ENCODE assay signal across 23 mouse cellular contexts in genomic region chr9:59727569-59728286, GRCm38 (mm10). TPM values are rescaled to one million over a fixed set of nuclear protein-coding genes. Genes with fewer than 3 reads are reported as not detected.
DNase-seq lines count a peak whose midpoint lies in the region; ATAC-seq lines count a peak whose summit lies in the region.
"Had no signal": no experiment of that assay in that cellular context is flagged by ENCODE, and none has a peak within 500 bp of the region (broad histone marks: within the 10 kb centered on the region; RNA-seq: fewer than 3 reads in every experiment).

No protein-coding gene starts in this region.

- H3K27ac ChIP-seq in embryonic facial prominence, embryonic 14.5 days (replicated peaks; ENCODE audit: low read depth, low read length): no peak overlapping the region
- H3K27ac ChIP-seq in embryonic facial prominence, embryonic 10.5 days (replicated peaks): no peak overlapping the region
- 0 out of 2 replicates have a peak overlapping the region, but pooled peaks have one; percentile 26 for H3K27ac ChIP-seq in lung, embryonic 15.5 days
- peak overlapping the region; percentile 89 for H3K27ac ChIP-seq in kidney, embryonic 16.5 days (ENCODE audit: low read length)
- H3K27ac ChIP-seq: forebrain, embryonic 10.5 days; hindbrain, embryonic 13.5 days; limb, embryonic 10.5 days; midbrain, embryonic 10.5 days had no signal

- no peak overlapping the region for H3K4me3 ChIP-seq in embryonic facial prominence, embryonic 14.5 days (ENCODE audit: low read depth, low read length)
- no peak overlapping the region for H3K4me3 ChIP-seq in embryonic facial prominence, embryonic 10.5 days
- no peak overlapping the region for H3K4me3 ChIP-seq in lung, embryonic 15.5 days
- no peak overlapping the region for H3K4me3 ChIP-seq in kidney, embryonic 16.5 days (ENCODE audit: low read length)
- H3K4me3 ChIP-seq: forebrain, embryonic 10.5 days; heart, embryonic 12.5 days; hindbrain, embryonic 13.5 days; limb, embryonic 10.5 days; midbrain, embryonic 10.5 days had no signal

- 82% methylated on average over 11 of the region's 11 CpGs for WGBS in embryonic facial prominence, embryonic 14.5 days
- WGBS in embryonic facial prominence, embryonic 10.5 days: 86% methylated on average over 11 of the region's 11 CpGs
- WGBS in lung, embryonic 15.5 days: 70% methylated on average over 11 of the region's 11 CpGs
- 60% methylated on average over 11 of the region's 11 CpGs for WGBS in kidney, embryonic 16.5 days

- H3K4me1 ChIP-seq in embryonic facial prominence, embryonic 14.5 days (ENCODE audit: control insufficient read depth, insufficient read depth, low read length): peaks cover 9% of the 10 kb centered on the region
- peaks cover 13% of the 10 kb centered on the region for H3K4me1 ChIP-seq in embryonic facial prominence, embryonic 10.5 days
- H3K4me1 ChIP-seq in lung, embryonic 15.5 days: peaks cover 27% of the 10 kb centered on the region
- H3K4me1 ChIP-seq in kidney, embryonic 16.5 days (ENCODE audit: insufficient read depth, low read length): peaks cover 34% of the 10 kb centered on the region

- no peak overlapping the region for H3K4me2 ChIP-seq in embryonic facial prominence, embryonic 14.5 days (ENCODE audit: low read depth, low read length)
- H3K4me2 ChIP-seq in lung, embryonic 15.5 days: no peak overlapping the region
- H3K4me2 ChIP-seq in kidney, embryonic 16.5 days (replicated peaks; ENCODE audit: low read depth, low read length): no peak overlapping the region
- H3K4me2 ChIP-seq: heart, embryonic 12.5 days; hindbrain, embryonic 13.5 days had no signal

- no peak for ATAC-seq in embryonic facial prominence, embryonic 14.5 days (ENCODE audit: low read depth)
- no peak for ATAC-seq in lung, embryonic 15.5 days (ENCODE audit: borderline replicate concordance, extremely low read depth, low FRiP score, low TSS enrichment)
- no peak for ATAC-seq in kidney, embryonic 16.5 days (ENCODE audit: low FRiP score, low TSS enrichment)
- ATAC-seq: forebrain, embryonic 16.5 days; liver, postnatal 0 days had no signal

- no peaks in the 10 kb centered on the region for H3K9me3 ChIP-seq in embryonic facial prominence, embryonic 14.5 days (ENCODE audit: control insufficient read depth, low read length)
- H3K9me3 ChIP-seq in embryonic facial prominence, embryonic 10.5 days: no peaks in the 10 kb centered on the region
- no peaks in the 10 kb centered on the region for H3K9me3 ChIP-seq in lung, embryonic 15.5 days
- H3K9me3 ChIP-seq in kidney, embryonic 16.5 days (ENCODE audit: low read length): no peaks in the 10 kb centered on the region
- H3K9me3 ChIP-seq: forebrain, embryonic 10.5 days; heart, embryonic 12.5 days; hindbrain, embryonic 13.5 days; limb, embryonic 10.5 days; midbrain, embryonic 10.5 days had no signal

- H3K9ac ChIP-seq in embryonic facial prominence, embryonic 14.5 days (ENCODE audit: low read depth, low read length): no peak overlapping the region
- H3K9ac ChIP-seq in lung, embryonic 15.5 days: no peak overlapping the region
- H3K9ac ChIP-seq in kidney, embryonic 16.5 days (replicated peaks; ENCODE audit: low read length): no peak overlapping the region
- H3K9ac ChIP-seq: heart, embryonic 12.5 days; hindbrain, embryonic 13.5 days; liver, postnatal 0 days had no signal

- H3K27me3 ChIP-seq in embryonic facial prominence, embryonic 14.5 days (replicated peaks; ENCODE audit: control insufficient read depth, insufficient read depth, low read length): no peaks in the 10 kb centered on the region
- H3K27me3 ChIP-seq in embryonic facial prominence, embryonic 10.5 days (replicated peaks; ENCODE audit: low read depth, poor library complexity, severe bottlenecking): no peaks in the 10 kb centered on the region
- H3K27me3 ChIP-seq in lung, embryonic 15.5 days: no peaks in the 10 kb centered on the region
- no peaks in the 10 kb centered on the region for H3K27me3 ChIP-seq in kidney, embryonic 16.5 days (ENCODE audit: insufficient read depth, low read length)
- H3K27me3 ChIP-seq: heart, embryonic 12.5 days; hindbrain, embryonic 13.5 days had no signal

- DNase-seq in embryonic facial prominence, embryonic 14.5 days (ENCODE audit: low spot score): peak; percentile 9
- no peak for DNase-seq in embryonic facial prominence, embryonic 10.5 days (ENCODE audit: low spot score)
- no peak for DNase-seq in lung, adult 18-20 months
- peak; percentile 45 to 63 for DNase-seq in kidney, postnatal 4 days
- DNase-seq in right cerebral cortex, adult 18-20 months: no peak
- no peak for DNase-seq in gastrocnemius, adult 8-10 months (ENCODE audit: low spot score in 2 of 2)
- DNase-seq: adrenal gland, postnatal 36 days; cerebellum, adult 9-10 months; gastrocnemius, postnatal 14 days; heart, adult 11 months; heart, postnatal 36 days; liver; liver, postnatal 0 days; lung, postnatal 36 days; thymus, postnatal 14 days had no signal

- no peaks in the 10 kb centered on the region for H3K36me3 ChIP-seq in embryonic facial prominence, embryonic 14.5 days (ENCODE audit: control insufficient read depth, insufficient read depth, low read length)
- no peaks in the 10 kb centered on the region for H3K36me3 ChIP-seq in embryonic facial prominence, embryonic 10.5 days (replicated peaks)
- H3K36me3 ChIP-seq in lung, embryonic 15.5 days: no peaks in the 10 kb centered on the region
- no peaks in the 10 kb centered on the region for H3K36me3 ChIP-seq in kidney, embryonic 16.5 days (ENCODE audit: insufficient read depth, low read length)
- H3K36me3 ChIP-seq: forebrain, embryonic 10.5 days; heart, embryonic 12.5 days; hindbrain, embryonic 13.5 days; limb, embryonic 10.5 days; midbrain, embryonic 10.5 days had no signal

RNA-seq across cellular contexts. Expression of gene Senp8, which starts 22.8 kb away (rescaled TPM):
- polyA plus RNA-seq in embryonic facial prominence, embryonic 14.5 days (2014; fragmentation: Nextera tagmentation; extraction: Ambion mirVana): 10.0 and 12.3 TPM in 2 replicates
- polyA plus RNA-seq in embryonic facial prominence, embryonic 10.5 days (2016; fragmentation: Nextera tagmentation; extraction: Ambion mirVana): 15.6 and 17.4 TPM in 2 replicates
- 10.0 and 10.1 TPM in 2 replicates for polyA plus RNA-seq in lung, embryonic 15.5 days (2015; fragmentation: Nextera tagmentation; extraction: Ambion mirVana)
- 11.9 and 13.2 TPM in 2 replicates for polyA plus RNA-seq in kidney, embryonic 16.5 days (2015; fragmentation: Nextera tagmentation; extraction: Ambion mirVana)
- 10 to 100 TPM in 2 of 4 experiments, 1 to 10 TPM in 2; 9.6 to 15.8 (median 10.1) TPM for total RNA-seq in gastrocnemius, adult 8-10 months (2022)

RNA-seq across cellular contexts. Expression of gene Myo9a, which starts 23.0 kb away (rescaled TPM):
- 18.3 and 19.4 TPM in 2 replicates for polyA plus RNA-seq in embryonic facial prominence, embryonic 14.5 days (2014; fragmentation: Nextera tagmentation; extraction: Ambion mirVana)
- polyA plus RNA-seq in embryonic facial prominence, embryonic 10.5 days (2016; fragmentation: Nextera tagmentation; extraction: Ambion mirVana): 10.1 and 11.1 TPM in 2 replicates
- 13.2 and 13.3 TPM in 2 replicates for polyA plus RNA-seq in lung, embryonic 15.5 days (2015; fragmentation: Nextera tagmentation; extraction: Ambion mirVana)
- polyA plus RNA-seq in kidney, embryonic 16.5 days (2015; fragmentation: Nextera tagmentation; extraction: Ambion mirVana): 17.3 and 18.2 TPM in 2 replicates
- total RNA-seq in gastrocnemius, adult 8-10 months (2022): 1 to 10 TPM; 7.1 to 8.6 (median 7.4) TPM

RNA-seq across cellular contexts. Expression of gene Gramd2, which starts 47.8 kb away (rescaled TPM):
- polyA plus RNA-seq in embryonic facial prominence, embryonic 14.5 days (2014; fragmentation: Nextera tagmentation; extraction: Ambion mirVana): 4.5 and 5.4 TPM in 2 replicates
- 0.24 and 0.64 TPM in 2 replicates for polyA plus RNA-seq in embryonic facial prominence, embryonic 10.5 days (2016; fragmentation: Nextera tagmentation; extraction: Ambion mirVana)
- 5.4 and 6.2 TPM in 2 replicates for polyA plus RNA-seq in lung, embryonic 15.5 days (2015; fragmentation: Nextera tagmentation; extraction: Ambion mirVana)
- polyA plus RNA-seq in kidney, embryonic 16.5 days (2015; fragmentation: Nextera tagmentation; extraction: Ambion mirVana): 1.4 and 1.5 TPM in 2 replicates
- total RNA-seq in gastrocnemius, adult 8-10 months (2022): under 1 TPM in 2 of 4 experiments, not detected in 2; 0.27 to 0.36 TPM
- total RNA-seq: heart, postnatal 36 days had no signal

Comparison
In these comparisons a context has a peak if more than half of its experiments do, and no peak if none do; other contexts are left out.
1. DNase-seq: peak in embryonic facial prominence, embryonic 14.5 days (single experiment) and kidney, postnatal 4 days (2 of 2); none in embryonic facial prominence, embryonic 10.5 days (single experiment), lung, adult 18-20 months (0 of 2), right cerebral cortex, adult 18-20 months (single experiment) and gastrocnemius, adult 8-10 months (0 of 2).
2. H3K27ac ChIP-seq: peak in lung, embryonic 15.5 days (single experiment) and kidney, embryonic 16.5 days (single experiment); none in embryonic facial prominence, embryonic 14.5 days (single experiment) and embryonic facial prominence, embryonic 10.5 days (single experiment).